Mouse (Mus musculus): ENCODE measurements around the gene Rere. TPM values are rescaled to one million over a fixed set of nuclear protein-coding genes. Genes with fewer than 3 reads are reported as not detected.
"Not testable (repeated sequence)": the region's sequence is repeated elsewhere in the genome, so short reads cannot be mapped to it uniquely, and the experiment has no call there.

Gene Rere
- polyA plus RNA-seq, 1 experiment from 2014 or later: 57.2 TPM

DNA sequence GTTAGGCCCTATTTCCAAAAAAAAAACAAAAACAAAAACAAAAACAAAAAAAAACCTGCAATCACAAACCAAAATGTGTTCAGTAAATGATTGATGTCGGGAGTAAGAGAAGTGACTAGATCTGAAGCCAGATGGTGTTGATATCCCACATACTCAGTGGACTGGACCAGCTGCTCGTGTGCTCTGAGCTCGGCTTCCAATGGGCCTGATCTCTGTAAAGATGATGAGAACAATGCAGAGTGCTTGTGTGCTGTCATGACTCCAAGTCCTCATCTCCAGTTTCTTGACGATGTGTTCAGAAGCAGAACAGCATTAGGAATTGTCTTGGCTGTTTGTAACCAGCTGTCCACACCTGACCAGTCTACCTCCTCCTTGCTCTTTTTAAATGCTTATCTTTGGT is 210.3 kb downstream of the Rere start:
- ATAC-seq (ENCODE audit: low FRiP score, low read depth): no peak
- H3K27me3 ChIP-seq (replicated peaks): no peaks in the 10 kb centered on the region
- WGBS: 85% methylated on average over 4 of the region's 4 CpGs
- no peak overlapping the region for H3K4me2 ChIP-seq (replicated peaks)
- no peak overlapping the region for H3K9ac ChIP-seq
- H3K9me3 ChIP-seq: no peaks in the 10 kb centered on the region
- no peak overlapping the region for H3K27ac ChIP-seq
- peaks cover 19% of the 10 kb centered on the region for H3K4me1 ChIP-seq
- no peak overlapping the region for H3K4me3 ChIP-seq
- H3K36me3 ChIP-seq: no peaks in the 10 kb centered on the region

DNA sequence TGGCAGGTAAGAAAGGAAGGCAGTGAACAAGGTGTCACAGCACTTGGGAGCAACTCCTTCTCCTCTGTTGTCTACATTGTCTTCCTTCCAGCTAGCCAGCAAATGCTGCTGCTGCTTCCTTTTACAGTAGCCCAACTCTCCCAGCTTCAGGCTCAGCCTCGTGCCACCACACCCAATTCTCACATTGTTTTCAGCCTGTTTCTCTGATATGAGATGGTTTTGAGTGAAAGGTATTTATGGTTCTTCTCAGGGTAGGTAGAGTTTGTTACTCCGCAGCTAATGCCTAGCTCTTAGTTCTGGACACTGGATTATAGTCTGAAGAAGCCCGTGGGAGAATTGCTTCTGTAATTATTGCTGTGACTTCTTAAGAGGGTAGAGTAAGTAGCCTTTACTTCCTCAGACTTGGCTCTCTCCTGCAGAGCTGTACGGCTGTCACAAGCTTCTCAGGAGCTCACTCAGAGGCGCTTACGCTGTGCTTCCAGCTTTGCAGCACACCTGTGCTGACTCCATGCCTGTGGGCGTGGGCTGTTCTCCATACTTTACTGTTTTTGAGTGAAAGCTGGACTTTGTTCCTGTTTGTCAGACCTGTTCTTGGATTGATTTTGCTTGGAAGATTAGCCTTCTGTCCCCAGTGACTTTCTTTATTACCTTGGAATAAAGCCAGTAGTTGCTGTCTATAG is 212.0 kb downstream of the Rere start:
- Histone ChIP-seq H3K27me3 (replicated peaks) (no peaks in the 10 kb centered on the region), H3K9me3 (no peaks in the 10 kb centered on the region), H3K4me2 (replicated peaks) (no peak overlapping the region), H3K4me1 (peaks cover 5% of the 10 kb centered on the region), H3K9ac (no peak overlapping the region), H3K27ac (no peak overlapping the region), H3K36me3 (no peaks in the 10 kb centered on the region), H3K4me3 (no peak overlapping the region)
- no peak for ATAC-seq (ENCODE audit: low FRiP score, low read depth)
- 88% methylated on average over 7 of the region's 7 CpGs for WGBS

- H3K9me3 ChIP-seq; H3K4me3 ChIP-seq; H3K36me3 ChIP-seq; H3K4me2 ChIP-seq (replicated peaks); H3K4me1 ChIP-seq; H3K9ac ChIP-seq; H3K27ac ChIP-seq; ATAC-seq (ENCODE audit: low FRiP score, low read depth); H3K27me3 ChIP-seq (replicated peaks): not testable (repeated sequence)
- WGBS: 90% methylated on average over 5 of the region's 5 CpGs
These were observed 212.5 kb downstream of the Rere start for GRCm38 (mm10) chr4:150493938-150494330.

- H3K4me1 ChIP-seq: no peaks in the 10 kb centered on the region
- H3K27ac ChIP-seq: no peak overlapping the region
- ATAC-seq (ENCODE audit: low FRiP score, low read depth): no peak
- H3K27me3 ChIP-seq (replicated peaks): no peaks in the 10 kb centered on the region
- no peak overlapping the region for H3K4me2 ChIP-seq (replicated peaks)
- no peak overlapping the region for H3K9ac ChIP-seq
- no peak overlapping the region for H3K4me3 ChIP-seq
- WGBS: 68% methylated on average over 2 of the region's 2 CpGs
- no peaks in the 10 kb centered on the region for H3K36me3 ChIP-seq
- H3K9me3 ChIP-seq: no peaks in the 10 kb centered on the region
These were observed 214.1 kb downstream of the Rere start for GRCm38 (mm10) chr4:150495568-150495967.

GRCm38 (mm10) chr4:150504304-150505021 is 223.0 kb downstream of the Rere start:
- Histone ChIP-seq H3K9me3 (no peaks in the 10 kb centered on the region), H3K4me3 (no peak overlapping the region), H3K36me3 (peaks cover 22% of the 10 kb centered on the region), H3K4me1 (no peaks in the 10 kb centered on the region), H3K9ac (no peak overlapping the region), H3K4me2 (replicated peaks) (no peak overlapping the region), H3K27ac (no peak overlapping the region), H3K27me3 (replicated peaks) (no peaks in the 10 kb centered on the region)
- WGBS: 93% methylated on average over 11 of the region's 11 CpGs
- no peak for ATAC-seq (ENCODE audit: low FRiP score, low read depth)

DNA sequence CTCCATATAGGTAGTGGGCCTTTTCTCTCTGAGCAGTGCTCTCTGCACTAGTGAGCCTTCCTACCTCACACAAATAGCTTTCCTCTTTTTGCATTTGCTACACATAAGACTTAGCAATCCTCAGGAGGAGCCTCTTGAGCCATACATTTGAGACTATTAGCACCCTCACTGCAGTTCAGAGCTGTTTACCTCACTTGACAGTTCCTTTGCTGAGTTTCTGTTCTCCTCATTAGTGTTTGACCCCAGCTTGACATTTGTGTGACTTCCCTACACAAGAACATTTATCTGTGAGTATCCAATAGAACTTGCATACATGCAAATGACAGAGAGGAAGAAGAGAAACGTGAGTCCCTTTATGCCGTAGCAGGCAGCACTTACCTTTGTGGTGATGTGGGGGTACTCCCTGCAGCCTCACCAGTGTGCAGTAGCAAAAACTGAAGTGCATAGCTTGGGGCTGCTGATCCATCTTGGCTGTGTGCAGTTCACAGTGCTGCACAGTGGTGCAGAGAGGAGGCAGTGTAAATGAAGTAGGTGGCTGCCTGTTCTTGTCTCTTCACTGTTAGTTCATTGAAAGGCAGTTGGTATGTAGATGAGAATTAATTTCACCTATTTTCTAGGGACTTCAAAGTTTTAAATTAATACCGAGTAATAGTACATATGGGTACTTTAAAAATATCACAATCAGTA is 227.7 kb downstream of the Rere start:
- Histone ChIP-seq H3K9me3 (no peaks in the 10 kb centered on the region), H3K9ac (no peak overlapping the region), H3K4me3 (no peak overlapping the region), H3K27ac (no peak overlapping the region), H3K27me3 (replicated peaks) (no peaks in the 10 kb centered on the region), H3K4me1 (no peaks in the 10 kb centered on the region), H3K36me3 (peaks cover 41% of the 10 kb centered on the region), H3K4me2 (replicated peaks) (no peak overlapping the region)
- ATAC-seq (ENCODE audit: low FRiP score, low read depth): no peak
- 87% methylated on average over 3 of the region's 3 CpGs for WGBS

GRCm38 (mm10) chr4:150510036-150510435 is 228.6 kb downstream of the Rere start:
- Histone ChIP-seq H3K27me3 (replicated peaks) (no peaks in the 10 kb centered on the region), H3K36me3 (peaks cover 41% of the 10 kb centered on the region), H3K4me3 (no peak overlapping the region), H3K4me2 (replicated peaks) (no peak overlapping the region), H3K4me1 (no peaks in the 10 kb centered on the region), H3K9ac (no peak overlapping the region), H3K9me3 (no peaks in the 10 kb centered on the region), H3K27ac (no peak overlapping the region)
- WGBS: 90% methylated on average over 2 of the region's 2 CpGs
- ATAC-seq (ENCODE audit: low FRiP score, low read depth): no peak

DNA sequence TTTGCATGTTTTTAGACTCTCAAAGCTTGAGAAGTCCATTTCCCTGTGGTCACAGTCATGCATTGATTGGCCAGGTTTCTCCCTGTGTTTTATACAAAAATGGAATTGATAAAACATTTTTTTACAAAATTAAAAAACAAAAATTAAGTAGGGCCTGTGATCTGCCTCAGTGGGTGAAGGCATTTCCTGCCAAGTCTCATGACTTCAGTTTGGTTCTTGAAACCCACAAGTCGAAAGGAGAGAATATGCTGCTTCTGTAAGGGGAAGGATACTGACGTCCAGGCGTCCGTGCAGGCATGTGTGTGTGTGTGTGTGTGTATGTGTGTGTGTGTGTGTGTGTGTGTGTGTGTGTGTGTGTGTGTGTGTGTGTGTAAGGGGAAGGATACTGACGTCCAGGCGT is 231.9 kb downstream of the Rere start:
- not testable (repeated sequence) for H3K9ac ChIP-seq; H3K27me3 ChIP-seq (replicated peaks); H3K27ac ChIP-seq; H3K4me3 ChIP-seq; H3K4me2 ChIP-seq (replicated peaks); H3K9me3 ChIP-seq; H3K4me1 ChIP-seq; ATAC-seq (ENCODE audit: low FRiP score, low read depth)
- H3K36me3 ChIP-seq: peaks cover 41% of the 10 kb centered on the region
- WGBS: 96% methylated on average over 6 of the region's 6 CpGs

DNA sequence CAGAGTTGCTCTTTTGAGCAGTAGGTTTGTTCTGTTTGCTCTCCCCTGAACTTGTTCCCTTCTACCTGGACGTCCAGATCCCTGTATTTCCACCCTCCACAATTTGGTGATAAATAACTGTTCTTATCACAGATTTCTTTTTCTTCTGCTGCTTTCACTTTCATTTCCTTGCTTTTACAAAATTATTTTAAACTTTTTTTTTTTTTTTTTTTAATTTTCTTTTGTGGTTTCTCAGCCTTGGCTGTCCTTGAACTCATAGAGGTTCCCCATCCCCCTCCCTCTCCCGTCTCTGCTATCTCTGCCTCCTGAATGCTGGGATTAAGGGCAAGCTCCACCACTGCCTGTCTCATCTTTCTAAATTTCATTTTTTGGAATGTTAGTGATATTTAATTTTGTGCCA is 234.8 kb downstream of the Rere start:
- H3K4me1 ChIP-seq: no peaks in the 10 kb centered on the region
- ATAC-seq (ENCODE audit: low FRiP score, low read depth): no peak

GRCm38 (mm10) chr4:150517381-150517780 is 235.9 kb downstream of the Rere start:
- no peaks in the 10 kb centered on the region for H3K4me1 ChIP-seq
- no peak overlapping the region for H3K4me2 ChIP-seq (replicated peaks)
- no peaks in the 10 kb centered on the region for H3K9me3 ChIP-seq
- H3K4me3 ChIP-seq: no peak overlapping the region
- WGBS: 61% methylated on average over 4 of the region's 4 CpGs
- H3K27ac ChIP-seq: no peak overlapping the region
- no peak for ATAC-seq (ENCODE audit: low FRiP score, low read depth)
- no peaks in the 10 kb centered on the region for H3K27me3 ChIP-seq (replicated peaks)
- H3K36me3 ChIP-seq: peaks cover 19% of the 10 kb centered on the region; the same call in 1 of the 2 replicates
- no peak overlapping the region for H3K9ac ChIP-seq

More for the DNA sequence above, 234.8 kb downstream of the Rere start:
- H3K9me3 ChIP-seq: no peaks in the 10 kb centered on the region
- no peak overlapping the region for H3K4me3 ChIP-seq
- H3K36me3 ChIP-seq: peaks cover 25% of the 10 kb centered on the region
- H3K27me3 ChIP-seq (replicated peaks): no peaks in the 10 kb centered on the region
- no peak overlapping the region for H3K27ac ChIP-seq
- 69% methylated on average over 2 of the region's 2 CpGs for WGBS
- H3K9ac ChIP-seq: no peak overlapping the region
- no peak overlapping the region for H3K4me2 ChIP-seq (replicated peaks)

- peaks cover 15% of the 10 kb centered on the region; the same call in 1 of the 2 replicates for H3K36me3 ChIP-seq
- 89% methylated on average over 5 of the region's 5 CpGs for WGBS
- no peak overlapping the region for H3K9ac ChIP-seq
- no peaks in the 10 kb centered on the region for H3K9me3 ChIP-seq
- no peaks in the 10 kb centered on the region for H3K27me3 ChIP-seq (replicated peaks)
- no peak overlapping the region for H3K4me3 ChIP-seq
- no peaks in the 10 kb centered on the region for H3K4me1 ChIP-seq
- no peak for ATAC-seq (ENCODE audit: low FRiP score, low read depth)
- no peak overlapping the region for H3K27ac ChIP-seq
- no peak overlapping the region for H3K4me2 ChIP-seq (replicated peaks)
These were observed 237.4 kb downstream of the Rere start for GRCm38 (mm10) chr4:150518826-150519225.

DNA sequence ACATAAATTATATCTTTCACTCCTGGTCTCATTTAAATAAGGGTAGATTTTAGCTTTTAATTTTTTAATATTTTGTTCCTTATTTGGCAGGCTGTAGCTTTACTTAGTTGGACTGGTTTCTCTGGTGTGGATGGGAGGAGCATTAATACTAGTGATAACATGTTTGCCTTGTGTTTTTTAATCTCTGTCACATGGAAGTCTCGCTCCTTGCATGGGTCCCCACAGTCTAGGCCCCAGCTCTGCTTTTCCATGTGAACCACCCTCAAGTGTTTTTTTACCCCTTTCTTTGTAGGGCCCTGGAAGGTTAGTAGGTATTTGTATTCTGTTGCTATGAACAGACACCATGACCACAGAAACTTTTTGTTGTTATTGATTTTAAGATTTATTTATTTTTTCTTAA is 238.6 kb downstream of the Rere start:
- WGBS: 91% methylated on average over 1 of the region's 1 CpGs

More for the DNA sequence above, 238.6 kb downstream of the Rere start:
- Histone ChIP-seq H3K4me2 (replicated peaks) (no peak overlapping the region), H3K36me3 (peaks cover 16% of the 10 kb centered on the region; the same call in 1 of the 2 replicates), H3K27ac (no peak overlapping the region), H3K9ac (no peak overlapping the region), H3K27me3 (replicated peaks) (no peaks in the 10 kb centered on the region), H3K9me3 (no peaks in the 10 kb centered on the region), H3K4me3 (no peak overlapping the region), H3K4me1 (no peaks in the 10 kb centered on the region)
- no peak for ATAC-seq (ENCODE audit: low FRiP score, low read depth)

Measured in neural tube, embryonic 12.5 days (tissue).